Mouse (Mus musculus) frontal cortex, adult 2 months (tissue): ENCODE measurements around the gene Prrt2. TPM values are rescaled to one million over a fixed set of nuclear protein-coding genes. Genes with fewer than 3 reads are reported as not detected.

ENCODE experiments used
- DNase-seq, 2 experiments: peaks; one replicate each; pipeline ENCODE4 v3.0.0; 2022; ENCODE audit warnings: low spot score in 1 of 2; ENCODE audit errors: extremely low spot score in 1 of 2
- polyA plus RNA-seq: library from polyadenylated mRNA; depleted of rRNA; stranded (reverse); fragments of >200 nt; gene quantifications from 2 replicates; pipeline ENCODE4 v1.2.3, GENCODE M21; 2012; rRNA removed

The Prrt2 gene
- polyA plus RNA-seq, 1 experiment, result 227 TPM

- no peak for DNase-seq
Observed at GRCm38 (mm10) chr7:127004122-127004875, 16.7 kb downstream of the Prrt2 start.

- DNase-seq, result no peak
Observed at GRCm38 (mm10) chr7:127003620-127004019, 17.4 kb downstream of the Prrt2 start.

GRCm38 (mm10) chr7:126999568-126999967 is 21.4 kb downstream of the Prrt2 start:
- no peak for DNase-seq

- no peak for DNase-seq
Observed at GRCm38 (mm10) chr7:126996449-126996848, 24.6 kb downstream of the Prrt2 start.

- no peak for DNase-seq
Observed at GRCm38 (mm10) chr7:126988816-126989215, 32.2 kb downstream of the Prrt2 start.

- DNase-seq, result peak in 1 of 2 experiments; percentile 56
Observed at GRCm38 (mm10) chr7:126986319-126986718, 34.7 kb downstream of the Prrt2 start.

- peak in 1 of 2 experiments; percentile 74 for DNase-seq
Observed at GRCm38 (mm10) chr7:126984667-126985444, 36.2 kb downstream of the Prrt2 start.

- no peak for DNase-seq
Observed at GRCm38 (mm10) chr7:126983113-126983512, 37.9 kb downstream of the Prrt2 start.

GRCm38 (mm10) chr7:126982054-126982453 is 39.0 kb downstream of the Prrt2 start:
- no peak for DNase-seq

- DNase-seq, result no peak
Observed at GRCm38 (mm10) chr7:126981601-126982000, 39.4 kb downstream of the Prrt2 start.

GRCm38 (mm10) chr7:126978841-126979240 is 42.2 kb downstream of the Prrt2 start:
- no peak for DNase-seq

- DNase-seq, result no peak
Observed at GRCm38 (mm10) chr7:126976878-126977459, 44.0 kb downstream of the Prrt2 start.

GRCm38 (mm10) chr7:126975950-126976866 is 44.8 kb downstream of the Prrt2 start, which contains the start of gene Cdiptos:
Gene Cdiptos (minus strand): TSS chr7:126976098.
- DNase-seq, result peak; percentile 88 to 98

- no peak for DNase-seq
Observed at GRCm38 (mm10) chr7:126975893-126975949, 45.3 kb downstream of the Prrt2 start, which contains the start of gene Cdipt. Gene Cdipt (plus strand): TSS chr7:126975914.

GRCm38 (mm10) chr7:126975493-126975892 is 45.5 kb downstream of the Prrt2 start:
- DNase-seq, result no peak

Other genes with a start within 250 kb of the Prrt2 start
- gene Ypel3, start 244.3 kb downstream of the Prrt2 start, polyA plus RNA-seq, result 439 and 535 TPM in 2 replicates
- 1.4 and 1.9 TPM in 2 replicates for gene Tbx6, start 239.7 kb downstream of the Prrt2 start, polyA plus RNA-seq
- gene Ppp4c, start 228.7 kb downstream of the Prrt2 start, polyA plus RNA-seq, result 84.5 and 85.1 TPM in 2 replicates
- gene Fam57b, start 223.5 kb downstream of the Prrt2 start, polyA plus RNA-seq, result 130 and 142 TPM in 2 replicates
- 0.53 TPM in 1 of 2 replicates, not detected in the other for gene 4930451I11Rik, start 189.6 kb downstream of the Prrt2 start, polyA plus RNA-seq
- 35.1 and 44.5 TPM in 2 replicates for gene Doc2a, start 173.8 kb downstream of the Prrt2 start, polyA plus RNA-seq
- 89.0 and 92.5 TPM in 2 replicates for gene Hirip3, start 159.2 kb downstream of the Prrt2 start, polyA plus RNA-seq
- gene Ino80e, start 158.8 kb downstream of the Prrt2 start, polyA plus RNA-seq, result 56.0 and 58.8 TPM in 2 replicates
- gene Taok2, start 136.5 kb downstream of the Prrt2 start, polyA plus RNA-seq, result 105 and 110 TPM in 2 replicates
- 27.7 and 30.9 TPM in 2 replicates for gene Tmem219, start 98.3 kb downstream of the Prrt2 start, polyA plus RNA-seq
- 163 and 171 TPM in 2 replicates for gene Kctd13, start 92.3 kb downstream of the Prrt2 start, polyA plus RNA-seq
- 46.4 and 54.9 TPM in 2 replicates for gene Asphd1, start 71.6 kb downstream of the Prrt2 start, polyA plus RNA-seq
- 175 and 194 TPM in 2 replicates for gene Sez6l2, start 70.6 kb downstream of the Prrt2 start, polyA plus RNA-seq
- 224 and 230 TPM in 2 replicates for gene Cdipt, start 45.3 kb downstream of the Prrt2 start, polyA plus RNA-seq
- 0.80 and 1.0 TPM in 2 replicates for gene Cdiptos, start 45.1 kb downstream of the Prrt2 start, polyA plus RNA-seq
- 8.3 and 8.8 TPM in 2 replicates for gene Mvp, start 6.6 kb downstream of the Prrt2 start, polyA plus RNA-seq
- 1.7 and 2.4 TPM in 2 replicates for gene Pagr1b, start 4.7 kb downstream of the Prrt2 start, polyA plus RNA-seq
- 30.0 and 42.3 TPM in 2 replicates for gene Pagr1a, start 3.9 kb downstream of the Prrt2 start, polyA plus RNA-seq
- gene Gm42742, start 114 bp downstream of the Prrt2 start, polyA plus RNA-seq, result 95.5 and 113 TPM in 2 replicates
- 165 and 186 TPM in 2 replicates for gene Maz, start 5.8 kb upstream of the Prrt2 start, polyA plus RNA-seq
- 6.0 and 7.4 TPM in 2 replicates for gene Kif22, start 21.3 kb upstream of the Prrt2 start, polyA plus RNA-seq
- 0.16 and 0.23 TPM in 2 replicates for gene Zg16, start 66.1 kb upstream of the Prrt2 start, polyA plus RNA-seq
- gene AI467606, start 70.1 kb upstream of the Prrt2 start, polyA plus RNA-seq, result 2.3 and 2.9 TPM in 2 replicates
- 0.86 TPM in 2 replicates for gene Qprt, start 101.0 kb upstream of the Prrt2 start, polyA plus RNA-seq
- 0.15 and 0.16 TPM in 2 replicates for gene Spn, start 116.6 kb upstream of the Prrt2 start, polyA plus RNA-seq
- gene Cd2bp2, start 174.8 kb upstream of the Prrt2 start, polyA plus RNA-seq, result 97.1 and 102 TPM in 2 replicates
- 60.3 and 77.8 TPM in 2 replicates for gene Tbc1d10b, start 187.3 kb upstream of the Prrt2 start, polyA plus RNA-seq
- gene Mylpf, start 187.7 kb upstream of the Prrt2 start, polyA plus RNA-seq, result 1.6 and 3.0 TPM in 2 replicates
- 13.5 and 13.8 TPM in 2 replicates for gene Zfp553, start 211.8 kb upstream of the Prrt2 start, polyA plus RNA-seq
- 10.2 and 13.3 TPM in 2 replicates for gene Sept1, start 211.9 kb upstream of the Prrt2 start, polyA plus RNA-seq
- gene Zfp771, start 223.1 kb upstream of the Prrt2 start, polyA plus RNA-seq, result 120 and 131 TPM in 2 replicates
- 27.9 and 30.1 TPM in 2 replicates for gene Dctpp1, start 239.5 kb upstream of the Prrt2 start, polyA plus RNA-seq